ENCODE assay signal across 20 mouse cellular contexts in the genomic region with DNA sequence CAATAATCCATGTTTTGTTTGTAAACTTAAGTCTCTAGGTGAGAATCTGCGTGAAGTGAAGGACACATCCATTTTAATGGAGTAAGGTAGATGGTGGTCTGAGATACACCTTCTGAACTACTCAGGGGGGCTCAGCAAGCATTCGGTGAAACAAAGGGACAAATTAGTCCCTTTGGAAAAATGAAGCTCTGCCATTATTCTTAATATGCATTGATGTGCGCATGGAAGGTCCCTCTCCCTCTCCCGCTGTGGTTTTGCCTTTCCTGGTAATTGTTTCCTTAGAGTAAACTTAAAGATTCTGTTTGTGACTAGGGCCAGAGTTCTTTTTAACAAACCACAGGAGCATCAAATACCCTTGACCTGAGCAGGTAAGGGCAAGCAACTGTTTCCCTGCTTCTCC.
A peak's percentile ranks its signal among the peaks of the same experiment; 100 is the strongest.
DNase-seq lines count a peak whose midpoint lies in the region; ATAC-seq lines count a peak whose summit lies in the region.
"Had no signal": no experiment of that assay in that cellular context is flagged by ENCODE, and none has a peak within 500 bp of the region (broad histone marks: within the 10 kb centered on the region; RNA-seq: fewer than 3 reads in every experiment).

No protein-coding gene starts in this region.

- DNase-seq in ES-CJ7 (ENCODE audit: low read depth, low spot score) (peak; percentile 72), R1 (ENCODE audit: low read depth, low spot score) (peak; percentile 76), ZHBTc4 (ENCODE audit: low read depth, low spot score) (peak; percentile 48)
- DNase-seq in gastrocnemius, postnatal 36 days: no peak
- no peak for DNase-seq in spleen, postnatal 10 days (ENCODE audit: low spot score in 2 of 2)
- DNase-seq: adrenal gland, adult 2 months; adrenal gland, postnatal 10 days; adrenal gland, postnatal 25 days; B cell, adult 2 months; cerebellum, adult 11-12 months; cerebellum, adult 2 months; cerebellum, adult 9-10 months; cerebellum, postnatal 10 days; cerebellum, postnatal 25 days; forebrain, postnatal 0 days had no signal

- intact Hi-C loops in gastrocnemius, postnatal 36 days (cut with DNase I): no loop called here

- ATAC-seq in megakaryocyte, adult 5-6 weeks (ENCODE audit: poor library complexity, severe bottlenecking): no peak
- ATAC-seq: CD4-positive, CD25-positive, alpha-beta regulatory T cell, adult 4 months; forebrain, embryonic 13.5 days; forebrain, embryonic 15.5 days; Patski had no signal

Comparison
In these comparisons a context has a peak if more than half of its experiments do, and no peak if none do; other contexts are left out.
1. DNase-seq: peak in ES-CJ7 (single experiment), R1 (single experiment) and ZHBTc4 (single experiment); none in gastrocnemius, postnatal 36 days (0 of 2) and spleen, postnatal 10 days (0 of 2).